12 mouse cellular contexts compared by ENCODE assay signal in the genomic region with DNA sequence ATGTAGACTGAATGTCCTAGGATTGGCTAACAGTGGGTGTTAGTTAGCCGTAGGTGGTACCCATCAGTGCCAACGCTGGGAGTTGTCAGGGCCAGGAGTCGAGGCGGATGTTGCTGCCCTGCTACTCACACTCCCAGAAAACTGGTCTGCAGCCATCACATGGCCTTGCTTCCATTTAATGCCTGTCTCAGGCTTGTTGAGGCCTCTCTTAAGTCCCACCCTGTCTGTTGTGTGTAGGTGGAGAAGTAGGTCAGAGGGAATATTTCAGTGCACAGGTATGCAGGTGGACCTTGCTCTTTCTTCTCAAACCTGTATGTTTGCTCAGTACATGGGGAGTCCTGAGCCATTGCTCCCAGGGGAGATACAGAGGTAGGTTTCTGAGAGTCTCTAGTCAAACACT. TPM values are rescaled to one million over a fixed set of nuclear protein-coding genes. Genes with fewer than 3 reads are reported as not detected.
A peak's percentile ranks its signal among the peaks of the same experiment; 100 is the strongest.
DNase-seq lines count a peak whose midpoint lies in the region; ATAC-seq and TF ChIP-seq lines count a peak whose summit lies in the region.
"Had no signal": no experiment of that assay in that cellular context is flagged by ENCODE, and none has a peak within 500 bp of the region (broad histone marks: within the 10 kb centered on the region; RNA-seq: fewer than 3 reads in every experiment).

No protein-coding gene starts in this region.

- H3K4me2 ChIP-seq in lung, embryonic 14.5 days: no peak overlapping the region
- no peak overlapping the region for H3K4me2 ChIP-seq in kidney, embryonic 15.5 days
- H3K4me2 ChIP-seq in liver, embryonic 16.5 days (ENCODE audit: low read depth, low read length): no peak overlapping the region
- H3K4me2 ChIP-seq: heart, embryonic 12.5 days; limb, embryonic 12.5 days had no signal

- H3K9me3 ChIP-seq in lung, embryonic 14.5 days (ENCODE audit: low read depth, low read length): no peaks in the 10 kb centered on the region
- no peaks in the 10 kb centered on the region for H3K9me3 ChIP-seq in kidney, embryonic 15.5 days (replicated peaks)
- no peaks in the 10 kb centered on the region for H3K9me3 ChIP-seq in liver, embryonic 16.5 days (replicated peaks; ENCODE audit: control insufficient read depth, low read length)
- H3K9me3 ChIP-seq: heart, embryonic 12.5 days; limb, embryonic 12.5 days had no signal

- WGBS in lung, embryonic 14.5 days: 71% methylated on average over 4 of the region's 4 CpGs
- 79% methylated on average over 4 of the region's 4 CpGs for WGBS in lung, adult 2 months
- WGBS in kidney, embryonic 15.5 days: 72% methylated on average over 4 of the region's 4 CpGs
- WGBS in liver, embryonic 16.5 days (ENCODE audit: insufficient replicate concordance): 73% methylated on average over 4 of the region's 4 CpGs

- intact Hi-C loops in left cerebral cortex, postnatal 10 days (cut with DNase I): no loop called here

- TF ChIP-seq CTCF in lung, embryonic 14.5 days (IDR thresholded peaks at IDR 0.05; ENCODE audit: low read depth): no peak
- no peak for TF ChIP-seq CTCF in lung, adult 2 months (IDR thresholded peaks at IDR 0.05; ENCODE audit: insufficient read depth, low read length)

- peak; percentile 41; the same call in 1 of the 2 replicates for ATAC-seq in lung, embryonic 14.5 days (ENCODE audit: insufficient read depth)
- 0 out of 2 replicates have a peak, but pooled peaks have one; percentile 16 for ATAC-seq in granulocyte monocyte progenitor cell, adult 5-6 weeks (replicated peaks; ENCODE audit: poor library complexity, severe bottlenecking)
- ATAC-seq in kidney, embryonic 15.5 days (replicated peaks; ENCODE audit: low FRiP score): peak; percentile 89
- peak; percentile 88 for ATAC-seq in liver, embryonic 16.5 days (ENCODE audit: low read depth)

- no peak for DNase-seq in lung, embryonic 14.5 days
- no peak for DNase-seq in lung, adult 2 months
- DNase-seq in embryo, embryonic 9.5 days (ENCODE audit: extremely low spot score): no peak
- DNase-seq in adrenal gland, postnatal 36 days: no peak
- DNase-seq in left cerebral cortex, postnatal 10 days (ENCODE audit: extremely low spot score in 1 of 2, low spot score in 2 of 2): no peak
- DNase-seq: embryo, embryonic 11 days had no signal

- TF ChIP-seq POLR2A in lung, adult 2 months (IDR thresholded peaks at IDR 0.05; ENCODE audit: borderline replicate concordance, extremely low read depth, low read depth, low read length): no peak

- no peaks in the 10 kb centered on the region for H3K27me3 ChIP-seq in lung, embryonic 14.5 days (ENCODE audit: insufficient read depth, low read length)
- no peaks in the 10 kb centered on the region for H3K27me3 ChIP-seq in kidney, embryonic 15.5 days
- H3K27me3 ChIP-seq in liver, embryonic 16.5 days (ENCODE audit: control insufficient read depth, insufficient read depth, low read depth, low read length): no peaks in the 10 kb centered on the region
- H3K27me3 ChIP-seq: heart, embryonic 12.5 days; limb, embryonic 12.5 days had no signal

- no peaks in the 10 kb centered on the region for H3K4me1 ChIP-seq in lung, embryonic 14.5 days (ENCODE audit: insufficient read depth)
- no peaks in the 10 kb centered on the region for H3K4me1 ChIP-seq in lung, adult 2 months (ENCODE audit: control insufficient read depth, insufficient read depth, low read length)
- peaks cover 59% of the 10 kb centered on the region for H3K4me1 ChIP-seq in kidney, embryonic 15.5 days
- H3K4me1 ChIP-seq in liver, embryonic 16.5 days (ENCODE audit: control insufficient read depth, low read depth, low read length): peaks cover 37% of the 10 kb centered on the region

- no peaks in the 10 kb centered on the region for H3K36me3 ChIP-seq in lung, embryonic 14.5 days (ENCODE audit: insufficient read depth)
- H3K36me3 ChIP-seq in kidney, embryonic 15.5 days: peaks cover 3% of the 10 kb centered on the region; the same call in 1 of the 2 replicates
- H3K36me3 ChIP-seq in liver, embryonic 16.5 days (ENCODE audit: control insufficient read depth, insufficient read depth): no peaks in the 10 kb centered on the region

- no peak overlapping the region for H3K9ac ChIP-seq in lung, embryonic 14.5 days
- no peak overlapping the region for H3K9ac ChIP-seq in kidney, embryonic 15.5 days
- no peak overlapping the region for H3K9ac ChIP-seq in liver, embryonic 16.5 days (ENCODE audit: low read depth, low read length)
- H3K9ac ChIP-seq: heart, embryonic 12.5 days; limb, embryonic 12.5 days had no signal

- no peak overlapping the region for H3K4me3 ChIP-seq in lung, embryonic 14.5 days (ENCODE audit: low read depth, low read length)
- H3K4me3 ChIP-seq in lung, adult 2 months (replicated peaks; ENCODE audit: extremely low read depth, low read depth, low read length): no peak overlapping the region
- H3K4me3 ChIP-seq in kidney, embryonic 15.5 days (replicated peaks): no peak overlapping the region
- no peak overlapping the region for H3K4me3 ChIP-seq in liver, embryonic 16.5 days (ENCODE audit: low read depth, low read length)
- H3K4me3 ChIP-seq: heart, embryonic 12.5 days; limb, embryonic 12.5 days; myocyte had no signal

- no peak overlapping the region for H3K27ac ChIP-seq in lung, embryonic 14.5 days (ENCODE audit: low read depth)
- peak overlapping the region; percentile 85 for H3K27ac ChIP-seq in kidney, embryonic 15.5 days
- peak overlapping the region; percentile 63 for H3K27ac ChIP-seq in liver, embryonic 16.5 days (ENCODE audit: low read length)
- H3K27ac ChIP-seq: limb, embryonic 12.5 days had no signal

RNA-seq across cellular contexts. Expression of gene Elovl6, which starts 22.3 kb away (rescaled TPM):
- 21.2 and 21.8 TPM in 2 replicates for polyA plus RNA-seq in lung, embryonic 14.5 days (2014; fragmentation: Nextera tagmentation; extraction: Ambion mirVana)
- polyA plus RNA-seq in lung, adult 2 months (2012; rRNA removed): 11.3 and 25.1 TPM in 2 replicates
- 24.6 and 31.6 TPM in 2 replicates for total RNA-seq in granulocyte monocyte progenitor cell, adult 5-6 weeks (2014; fragmentation: Nextera tagmentation)
- total RNA-seq in granulocyte monocyte progenitor cell, adult 5-6 weeks (2017): 10.9 and 13.2 TPM in 2 replicates
- 46.6 and 47.6 TPM in 2 replicates for polyA plus RNA-seq in kidney, embryonic 15.5 days (2015; fragmentation: Nextera tagmentation; extraction: Ambion mirVana)
- 11.0 and 15.0 TPM in 2 replicates for polyA plus RNA-seq in liver, embryonic 16.5 days (2015; fragmentation: Nextera tagmentation; extraction: Ambion mirVana)
- 10 to 100 TPM; 90.1 to 91.1 TPM for total RNA-seq in adrenal gland, postnatal 36 days (2021)
- total RNA-seq in left cerebral cortex, postnatal 10 days (2021): 10 to 100 TPM; 45.5 to 46.1 TPM

Comparison
In these comparisons a context has a peak if more than half of its experiments do, and no peak if none do; other contexts are left out.
1. ATAC-seq: peak in every context shown above with its lines; median percentile 89 in kidney, embryonic 15.5 days; 88 in liver, embryonic 16.5 days; 41 in lung, embryonic 14.5 days; 16 in granulocyte monocyte progenitor cell, adult 5-6 weeks.